Comparison of ENCODE assay signal across 11 mouse cellular contexts in the genomic region with DNA sequence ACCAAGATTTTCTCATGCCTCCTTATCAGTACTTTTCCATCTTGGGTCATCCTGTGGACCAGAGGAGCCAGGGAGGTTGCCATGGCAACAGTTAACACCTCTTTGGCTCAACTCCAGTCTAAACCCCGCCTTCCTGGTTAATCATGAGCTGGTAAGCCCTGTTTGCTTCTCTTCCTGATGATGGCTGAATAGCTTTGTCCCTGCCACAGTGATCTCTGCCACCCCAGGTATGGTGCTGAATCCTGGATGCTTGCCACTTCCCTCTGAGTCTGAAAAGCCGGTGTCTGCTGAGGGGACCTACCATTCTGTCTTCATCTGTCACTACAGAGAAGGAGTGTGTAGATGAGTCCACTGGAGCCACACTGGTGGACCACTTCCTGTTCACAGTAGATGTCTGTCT.
A peak's percentile ranks its signal among the peaks of the same experiment; 100 is the strongest.
DNase-seq lines count a peak whose midpoint lies in the region; ATAC-seq and TF ChIP-seq lines count a peak whose summit lies in the region.
"Had no signal": no experiment of that assay in that cellular context is flagged by ENCODE, and none has a peak within 500 bp of the region (broad histone marks: within the 10 kb centered on the region; RNA-seq: fewer than 3 reads in every experiment).

No protein-coding gene starts in this region.

- no peaks in the 10 kb centered on the region for H3K9me3 ChIP-seq in lung, embryonic 14.5 days (ENCODE audit: low read depth, low read length)
- H3K9me3 ChIP-seq in lung, postnatal 0 days (ENCODE audit: low read length), result no peaks in the 10 kb centered on the region
- no peaks in the 10 kb centered on the region for H3K9me3 ChIP-seq in embryonic facial prominence, embryonic 11.5 days (replicated peaks; ENCODE audit: control insufficient read depth, low read length)
- H3K9me3 ChIP-seq: limb, embryonic 10.5 days had no signal

- no peak overlapping the region for H3K27ac ChIP-seq in lung, embryonic 14.5 days (ENCODE audit: low read depth)
- H3K27ac ChIP-seq in lung, postnatal 0 days (ENCODE audit: low read length), result no peak overlapping the region
- no peak overlapping the region for H3K27ac ChIP-seq in embryonic facial prominence, embryonic 11.5 days (replicated peaks; ENCODE audit: low read depth, low read length)
- H3K27ac ChIP-seq: limb, embryonic 10.5 days had no signal

- peak; percentile 22 to 41 for DNase-seq in cerebellum, postnatal 25 days
- DNase-seq in cerebellum, adult 9-10 months, result no peak
- DNase-seq in lung, embryonic 14.5 days, result peak; percentile 65
- no peak for DNase-seq in lung, postnatal 0 days (ENCODE audit: low spot score)
- DNase-seq in embryonic facial prominence, embryonic 11.5 days (ENCODE audit: low spot score), result peak; percentile 47
- DNase-seq in large intestine, adult 2 months (ENCODE audit: low read depth, low spot score), result peak; percentile 2
- DNase-seq in adrenal gland, adult 18-20 months (ENCODE audit: low spot score in 2 of 2), result no peak
- no peak for DNase-seq in T-cell, adult 2 months (ENCODE audit: low spot score)
- DNase-seq: thymus, postnatal 4 days had no signal

- H3K9ac ChIP-seq in lung, embryonic 14.5 days, result no peak overlapping the region
- no peak overlapping the region for H3K9ac ChIP-seq in lung, postnatal 0 days (replicated peaks; ENCODE audit: low read depth)
- H3K9ac ChIP-seq in embryonic facial prominence, embryonic 11.5 days (replicated peaks; ENCODE audit: low read length), result no peak overlapping the region

- 25% methylated on average over 2 of the region's 2 CpGs for WGBS in lung, embryonic 14.5 days
- 18% methylated on average over 2 of the region's 2 CpGs for WGBS in lung, postnatal 0 days
- 46% methylated on average over 2 of the region's 2 CpGs for WGBS in embryonic facial prominence, embryonic 11.5 days
- 20% methylated on average over 2 of the region's 2 CpGs for WGBS in large intestine, adult 2 months

- TF ChIP-seq CTCF in lung, embryonic 14.5 days (IDR thresholded peaks at IDR 0.05; ENCODE audit: low read depth), result no peak
- TF ChIP-seq CTCF in lung, postnatal 0 days (IDR thresholded peaks at IDR 0.05), result no peak

- no peak overlapping the region for H3K4me3 ChIP-seq in lung, embryonic 14.5 days (ENCODE audit: low read depth, low read length)
- H3K4me3 ChIP-seq in lung, postnatal 0 days (ENCODE audit: low read depth, low read length), result no peak overlapping the region
- no peak overlapping the region for H3K4me3 ChIP-seq in embryonic facial prominence, embryonic 11.5 days (ENCODE audit: low read depth, low read length)
- H3K4me3 ChIP-seq: limb, embryonic 10.5 days had no signal

- H3K4me1 ChIP-seq in lung, embryonic 14.5 days (ENCODE audit: insufficient read depth), result no peaks in the 10 kb centered on the region
- H3K4me1 ChIP-seq in lung, postnatal 0 days (ENCODE audit: insufficient read depth, low read depth, low read length), result no peaks in the 10 kb centered on the region
- no peaks in the 10 kb centered on the region for H3K4me1 ChIP-seq in embryonic facial prominence, embryonic 11.5 days (ENCODE audit: control insufficient read depth, insufficient read depth, low read length)

- no peaks in the 10 kb centered on the region for H3K36me3 ChIP-seq in lung, embryonic 14.5 days (ENCODE audit: insufficient read depth)
- H3K36me3 ChIP-seq in lung, postnatal 0 days (ENCODE audit: insufficient read depth, low read length), result no peaks in the 10 kb centered on the region
- no peaks in the 10 kb centered on the region for H3K36me3 ChIP-seq in embryonic facial prominence, embryonic 11.5 days (replicated peaks; ENCODE audit: control insufficient read depth, insufficient read depth, low read depth, low read length)
- H3K36me3 ChIP-seq: limb, embryonic 10.5 days had no signal

- no peaks in the 10 kb centered on the region for H3K27me3 ChIP-seq in lung, embryonic 14.5 days (ENCODE audit: insufficient read depth, low read length)
- H3K27me3 ChIP-seq in lung, postnatal 0 days (replicated peaks; ENCODE audit: insufficient read depth, low read length), result no peaks in the 10 kb centered on the region
- H3K27me3 ChIP-seq in embryonic facial prominence, embryonic 11.5 days (ENCODE audit: control insufficient read depth, insufficient read depth, low read length), result no peaks in the 10 kb centered on the region

- peak; percentile 10; the same call in 1 of the 2 replicates for ATAC-seq in lung, embryonic 14.5 days (ENCODE audit: insufficient read depth)
- ATAC-seq in lung, postnatal 0 days, result no peak
- no peak for ATAC-seq in embryonic facial prominence, embryonic 11.5 days (replicated peaks; ENCODE audit: insufficient number of reproducible peaks, low FRiP score, low TSS enrichment, low read depth)

- no peak overlapping the region for H3K4me2 ChIP-seq in lung, embryonic 14.5 days
- H3K4me2 ChIP-seq in lung, postnatal 0 days (replicated peaks; ENCODE audit: low read depth, low read length), result no peak overlapping the region
- H3K4me2 ChIP-seq in embryonic facial prominence, embryonic 11.5 days (ENCODE audit: low read depth, low read length), result no peak overlapping the region
- H3K4me2 ChIP-seq: heart, embryonic 11.5 days had no signal

- no peak for TF ChIP-seq EP300 in lung, postnatal 0 days (IDR thresholded peaks at IDR 0.05)

Comparison
In these comparisons a context has a peak if more than half of its experiments do, and no peak if none do; other contexts are left out.
1. DNase-seq: peak in cerebellum, postnatal 25 days (2 of 2), lung, embryonic 14.5 days (single experiment), embryonic facial prominence, embryonic 11.5 days (single experiment) and large intestine, adult 2 months (single experiment); none in cerebellum, adult 9-10 months (single experiment), lung, postnatal 0 days (single experiment), adrenal gland, adult 18-20 months (0 of 2) and T-cell, adult 2 months (single experiment).